Mouse (Mus musculus): ENCODE results near the gene Rasgrf1. TPM values are rescaled to one million over a fixed set of nuclear protein-coding genes. Genes with fewer than 3 reads are reported as not detected.
A peak's percentile ranks its signal among the peaks of the same experiment; 100 is the strongest.

Rasgrf1 gene
- polyA plus RNA-seq, 1 experiment, result 0.90 TPM

- DNase-seq, result no peak
- 86% methylated on average over 6 of the region's 6 CpGs for WGBS
- H3K4me1 ChIP-seq (ENCODE audit: control insufficient read depth, insufficient read depth, low read length), result no peaks in the 10 kb centered on the region
- no peak overlapping the region for H3K4me3 ChIP-seq (replicated peaks; ENCODE audit: extremely low read depth, low read depth, low read length)
- TF ChIP-seq POLR2A (IDR thresholded peaks at IDR 0.05; ENCODE audit: borderline replicate concordance, extremely low read depth, low read depth, low read length) (no peak), CTCF (IDR thresholded peaks at IDR 0.05; ENCODE audit: insufficient read depth, low read length) (no peak)
Observed at GRCm38 (mm10) chr9:89976366-89976940, 66.7 kb downstream of the Rasgrf1 start.

- Histone ChIP-seq H3K4me3 (replicated peaks; ENCODE audit: extremely low read depth, low read depth, low read length) (no peak overlapping the region), H3K4me1 (ENCODE audit: control insufficient read depth, insufficient read depth, low read length) (no peaks in the 10 kb centered on the region)
- WGBS, result 11% methylated on average over 3 of the region's 3 CpGs
- no peak for TF ChIP-seq POLR2A (IDR thresholded peaks at IDR 0.05; ENCODE audit: borderline replicate concordance, extremely low read depth, low read depth, low read length)
- no peak for TF ChIP-seq CTCF (IDR thresholded peaks at IDR 0.05; ENCODE audit: insufficient read depth, low read length)
- peak; percentile 28 for DNase-seq
Observed at GRCm38 (mm10) chr9:89979248-89979647, 69.5 kb downstream of the Rasgrf1 start.

GRCm38 (mm10) chr9:89982256-89982655 is 72.5 kb downstream of the Rasgrf1 start:
- 47% methylated on average over 1 of the region's 1 CpGs for WGBS
- H3K4me3 ChIP-seq (replicated peaks; ENCODE audit: extremely low read depth, low read depth, low read length), result no peak overlapping the region
- no peak for TF ChIP-seq POLR2A (IDR thresholded peaks at IDR 0.05; ENCODE audit: borderline replicate concordance, extremely low read depth, low read depth, low read length)
- TF ChIP-seq CTCF (IDR thresholded peaks at IDR 0.05; ENCODE audit: insufficient read depth, low read length), result no peak
- H3K4me1 ChIP-seq (ENCODE audit: control insufficient read depth, insufficient read depth, low read length), result no peaks in the 10 kb centered on the region
- DNase-seq, result no peak

- Histone ChIP-seq H3K4me3 (replicated peaks; ENCODE audit: extremely low read depth, low read depth, low read length) (no peak overlapping the region), H3K4me1 (ENCODE audit: control insufficient read depth, insufficient read depth, low read length) (no peaks in the 10 kb centered on the region)
- DNase-seq, result no peak
- TF ChIP-seq CTCF (IDR thresholded peaks at IDR 0.05; ENCODE audit: insufficient read depth, low read length), result no peak
- no peak for TF ChIP-seq POLR2A (IDR thresholded peaks at IDR 0.05; ENCODE audit: borderline replicate concordance, extremely low read depth, low read depth, low read length)
- 78% methylated on average over 3 of the region's 3 CpGs for WGBS
Observed at GRCm38 (mm10) chr9:89988053-89988452, 78.3 kb downstream of the Rasgrf1 start.

GRCm38 (mm10) chr9:89988811-89989528 is 79.3 kb downstream of the Rasgrf1 start:
- TF ChIP-seq CTCF (IDR thresholded peaks at IDR 0.05; ENCODE audit: insufficient read depth, low read length), result no peak
- no peak for TF ChIP-seq POLR2A (IDR thresholded peaks at IDR 0.05; ENCODE audit: borderline replicate concordance, extremely low read depth, low read depth, low read length)
- DNase-seq, result no peak
- Histone ChIP-seq H3K4me3 (replicated peaks; ENCODE audit: extremely low read depth, low read depth, low read length) (no peak overlapping the region), H3K4me1 (ENCODE audit: control insufficient read depth, insufficient read depth, low read length) (no peaks in the 10 kb centered on the region)
- WGBS, result 76% methylated on average over 10 of the region's 10 CpGs

- DNase-seq, result no peak
- TF ChIP-seq CTCF (IDR thresholded peaks at IDR 0.05; ENCODE audit: insufficient read depth, low read length), result no peak
- TF ChIP-seq POLR2A (IDR thresholded peaks at IDR 0.05; ENCODE audit: borderline replicate concordance, extremely low read depth, low read depth, low read length), result no peak
- 70% methylated on average over 3 of the region's 3 CpGs for WGBS
- H3K4me3 ChIP-seq (replicated peaks; ENCODE audit: extremely low read depth, low read depth, low read length), result no peak overlapping the region
- H3K4me1 ChIP-seq (ENCODE audit: control insufficient read depth, insufficient read depth, low read length), result no peaks in the 10 kb centered on the region; the same call in 1 of the 2 replicates
Observed at GRCm38 (mm10) chr9:90006432-90006831, 96.7 kb downstream of the Rasgrf1 start.

- WGBS, result 32% methylated on average over 2 of the region's 2 CpGs
- DNase-seq, result peak; percentile 31
- TF ChIP-seq POLR2A (IDR thresholded peaks at IDR 0.05; ENCODE audit: borderline replicate concordance, extremely low read depth, low read depth, low read length) (no peak), CTCF (IDR thresholded peaks at IDR 0.05; ENCODE audit: insufficient read depth, low read length) (no peak)
- no peaks in the 10 kb centered on the region; the same call in 1 of the 2 replicates for H3K4me1 ChIP-seq (ENCODE audit: control insufficient read depth, insufficient read depth, low read length)
- no peak overlapping the region for H3K4me3 ChIP-seq (replicated peaks; ENCODE audit: extremely low read depth, low read depth, low read length)
Observed at GRCm38 (mm10) chr9:90007094-90007493, 97.4 kb downstream of the Rasgrf1 start.

- WGBS, result 58% methylated on average over 6 of the region's 6 CpGs
- no peak overlapping the region for H3K4me3 ChIP-seq (replicated peaks; ENCODE audit: extremely low read depth, low read depth, low read length)
- no peaks in the 10 kb centered on the region; the same call in 1 of the 2 replicates for H3K4me1 ChIP-seq (ENCODE audit: control insufficient read depth, insufficient read depth, low read length)
- peak; percentile 66 for DNase-seq
- TF ChIP-seq POLR2A (IDR thresholded peaks at IDR 0.05; ENCODE audit: borderline replicate concordance, extremely low read depth, low read depth, low read length) (peak; percentile 10; the same call in 1 of the 2 replicates), CTCF (IDR thresholded peaks at IDR 0.05; ENCODE audit: insufficient read depth, low read length) (no peak)
Observed at GRCm38 (mm10) chr9:90008138-90008537, 98.4 kb downstream of the Rasgrf1 start.

GRCm38 (mm10) chr9:90011849-90012248 is 102.1 kb downstream of the Rasgrf1 start:
- no peaks in the 10 kb centered on the region for H3K4me1 ChIP-seq (ENCODE audit: control insufficient read depth, insufficient read depth, low read length)
- 42% methylated on average over 2 of the region's 2 CpGs for WGBS
- H3K4me3 ChIP-seq (replicated peaks; ENCODE audit: extremely low read depth, low read depth, low read length), result no peak overlapping the region
- no peak for TF ChIP-seq CTCF (IDR thresholded peaks at IDR 0.05; ENCODE audit: insufficient read depth, low read length)
- DNase-seq, result no peak

- 79% methylated on average over 3 of the region's 3 CpGs for WGBS
- DNase-seq, result no peak
- no peak for TF ChIP-seq CTCF (IDR thresholded peaks at IDR 0.05; ENCODE audit: insufficient read depth, low read length)
- TF ChIP-seq POLR2A (IDR thresholded peaks at IDR 0.05; ENCODE audit: borderline replicate concordance, extremely low read depth, low read depth, low read length), result no peak
- Histone ChIP-seq H3K4me3 (replicated peaks; ENCODE audit: extremely low read depth, low read depth, low read length) (no peak overlapping the region), H3K4me1 (ENCODE audit: control insufficient read depth, insufficient read depth, low read length) (no peaks in the 10 kb centered on the region)
Observed at GRCm38 (mm10) chr9:90014649-90015048, 104.9 kb downstream of the Rasgrf1 start.

Data from lung, adult 2 months (tissue).